Mouse (Mus musculus) midbrain, postnatal 0 days (tissue): ENCODE measurements at regions not wholly inside any gene's neighbourhood (a gene's known extent, or its start where the extent isn't known, plus 50 kb on each side); places are given as distances from the start of the nearest gene placed in this dataset.
"Not testable (repeated sequence)": the region's sequence is repeated elsewhere in the genome, so short reads cannot be mapped to it uniquely, and the experiment has no call there.

Experiments
- ATAC-seq: fragments of 200-750 bp; cut with Nextera tagmentation; 2 replicates; pipeline ENCODE4 v1.8.0; 2017; ENCODE audit warnings: moderate number of reproducible peaks, mild to moderate bottlenecking, moderate TSS enrichment, moderate library complexity; ENCODE audit not compliant: low FRiP score
- DNase-seq: peaks from one replicate; pipeline ENCODE4 v3.0.0-alpha.2; 2015; ENCODE audit warnings: low spot score
- H3K27ac ChIP-seq: fragments of 300-500 bp; sonication (generic); 2 replicates; pipeline ENCODE4 v1.5.1; 2014; ENCODE audit warnings: low read depth, mild to moderate bottlenecking, low read length, mixed read lengths
- H3K27me3 ChIP-seq: fragments of 300-500 bp; sonication (generic); 2 replicates; pipeline ENCODE4 v1.6.1; 2014; ENCODE audit warnings: low read length, control low read depth, mixed read lengths; ENCODE audit not compliant: insufficient read depth
- H3K36me3 ChIP-seq: fragments of 300-500 bp; sonication (generic); 2 replicates; pipeline ENCODE4 v1.6.1; 2014; ENCODE audit warnings: low read length, control low read depth, mixed read lengths; ENCODE audit not compliant: insufficient read depth
- H3K4me1 ChIP-seq: fragments of 300-500 bp; sonication (generic); 2 replicates; pipeline ENCODE4 v1.6.1; 2014; ENCODE audit warnings: mild to moderate bottlenecking, control low read depth, antibody characterized with exemption, low read length, mixed read lengths; ENCODE audit not compliant: insufficient read depth
- H3K4me2 ChIP-seq: fragments of 300-500 bp; sonication (generic); 2 replicates; pipeline ENCODE4 v1.6.1; 2014; ENCODE audit warnings: low read depth, mild to moderate bottlenecking, low read length, mixed read lengths; ENCODE audit not compliant: poor library complexity, severe bottlenecking
- H3K4me3 ChIP-seq: fragments of 300-500 bp; sonication (generic); 2 replicates; pipeline ENCODE4 v1.5.1; 2014; ENCODE audit warnings: low read depth, mild to moderate bottlenecking, low read length, moderate library complexity
- H3K9ac ChIP-seq: fragments of 300-500 bp; sonication (generic); replicated peaks from 2 replicates; pipeline ENCODE4 v1.6.1; 2014; ENCODE audit warnings: mild to moderate bottlenecking, low read length, moderate library complexity, mixed read lengths; ENCODE audit not compliant: poor library complexity, severe bottlenecking
- H3K9me3 ChIP-seq: fragments of 300-500 bp; sonication (generic); 2 replicates; pipeline ENCODE4 v1.6.1; 2016; ENCODE audit warnings: low read length, control low read depth
- CTCF ChIP-seq: IDR thresholded peaks from 2 replicates; pipeline ENCODE4 v1.5.1; 2016; ENCODE audit warnings: antibody characterized with exemption, mild to moderate bottlenecking
- WGBS: fragments of 180-500 bp; shearing (Covaris S2); extraction: QIAGEN DNeasy Blood & Tissue Kit; methylation state at CpG from one replicate; pipeline ENCODE4 v1.1.7; 2014; 5-methylcytosine and 5-hydroxymethylcytosine counted together

DNA sequence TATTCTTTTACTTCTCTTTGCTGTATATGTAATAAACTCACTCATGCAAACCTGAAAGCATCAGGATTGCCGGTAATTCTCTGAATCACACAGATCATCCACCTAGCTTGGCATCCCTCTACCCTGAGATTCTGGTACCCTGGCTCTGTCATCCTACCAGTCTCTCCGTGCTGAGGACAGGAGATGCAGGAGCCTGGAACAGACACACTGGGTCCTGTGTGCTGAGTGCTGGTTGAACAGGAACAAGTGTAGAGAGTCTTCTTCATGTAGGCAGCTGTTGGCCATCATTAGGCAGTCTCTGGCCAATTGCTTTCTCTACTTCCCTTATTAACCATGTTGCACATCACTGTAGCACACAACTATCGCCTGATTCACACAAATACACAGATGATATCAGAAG is 59.0 kb upstream of the Nmnat3 start:
- no peak overlapping the region for H3K4me2 ChIP-seq
- no peak for ATAC-seq
- no peak for TF ChIP-seq CTCF
- H3K4me3 ChIP-seq, result no peak overlapping the region
- H3K36me3 ChIP-seq, result no peaks in the 10 kb centered on the region
- H3K9ac ChIP-seq, result no peak overlapping the region
- H3K4me1 ChIP-seq, result no peaks in the 10 kb centered on the region
- no peaks in the 10 kb centered on the region for H3K27me3 ChIP-seq
- no peak for DNase-seq
- no peaks in the 10 kb centered on the region for H3K9me3 ChIP-seq
- H3K27ac ChIP-seq, result no peak overlapping the region
- 88% methylated on average over 3 of the region's 3 CpGs for WGBS

DNA sequence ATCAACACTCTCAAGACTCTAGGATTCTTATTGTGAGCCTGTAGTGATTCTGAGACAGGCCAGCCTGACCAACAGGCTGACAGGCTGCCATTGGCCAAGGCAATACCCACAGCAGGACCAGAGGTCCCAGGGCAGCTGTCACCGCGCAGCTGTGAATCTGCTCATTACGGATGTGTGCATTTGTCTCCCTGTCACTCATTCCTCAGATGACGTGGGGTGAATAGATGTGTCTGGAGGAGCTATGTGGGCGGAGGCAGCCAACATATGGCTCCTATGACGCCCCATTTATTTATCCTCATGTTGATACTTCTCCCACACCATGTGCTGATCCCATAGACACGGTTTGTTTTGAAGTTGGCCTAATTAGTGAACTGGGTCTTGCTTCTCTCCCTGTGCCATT is 58.3 kb upstream of the Nmnat3 start:
- DNase-seq (peak; percentile 22), ATAC-seq (no peak)
- H3K4me3 ChIP-seq, result no peak overlapping the region
- no peaks in the 10 kb centered on the region for H3K27me3 ChIP-seq
- H3K9me3 ChIP-seq, result no peaks in the 10 kb centered on the region
- no peak overlapping the region for H3K27ac ChIP-seq
- no peak for TF ChIP-seq CTCF
- no peaks in the 10 kb centered on the region for H3K4me1 ChIP-seq
- WGBS, result 64% methylated on average over 7 of the region's 7 CpGs
- no peak overlapping the region for H3K4me2 ChIP-seq
- no peaks in the 10 kb centered on the region for H3K36me3 ChIP-seq
- no peak overlapping the region for H3K9ac ChIP-seq

DNA sequence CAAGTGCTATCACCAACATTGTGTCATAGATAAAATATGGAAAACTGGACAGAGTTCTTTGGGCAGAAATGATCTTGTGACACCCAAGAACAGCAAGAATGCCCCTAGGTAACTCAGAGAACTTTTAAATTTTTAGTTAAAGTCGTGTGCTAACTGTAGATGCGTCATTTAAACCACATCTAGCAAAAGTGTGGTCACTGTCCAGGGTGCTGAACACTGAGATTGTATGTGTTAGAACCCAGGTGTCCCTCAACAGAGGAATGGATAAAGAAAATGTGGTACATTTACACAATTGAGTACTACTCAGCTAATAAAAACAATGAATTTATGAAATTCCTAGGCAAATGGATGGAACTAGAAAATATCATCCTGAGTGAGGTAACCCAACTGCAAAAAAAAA is 52.5 kb upstream of the Nmnat3 start:
- WGBS, result 60% methylated on average over 2 of the region's 2 CpGs
- not testable (repeated sequence) for H3K9ac ChIP-seq, H3K36me3 ChIP-seq, H3K27me3 ChIP-seq, ATAC-seq, H3K4me3 ChIP-seq, H3K4me2 ChIP-seq, H3K4me1 ChIP-seq, H3K9me3 ChIP-seq, DNase-seq, H3K27ac ChIP-seq
